28 mouse cellular contexts compared by ENCODE assay signal in genomic region chr2:44044088-44044487, GRCm38 (mm10).
DNase-seq lines count a peak whose midpoint lies in the region; ATAC-seq and TF ChIP-seq lines count a peak whose summit lies in the region.
"Had no signal": no experiment of that assay in that cellular context is flagged by ENCODE, and none has a peak within 500 bp of the region (broad histone marks: within the 10 kb centered on the region; RNA-seq: fewer than 3 reads in every experiment).

No protein-coding gene starts in this region.

- 31% methylated on average over 2 of the region's 2 CpGs for WGBS in lung, embryonic 14.5 days
- WGBS in lung, adult 2 months, result 23% methylated on average over 2 of the region's 2 CpGs
- WGBS in embryonic facial prominence, embryonic 14.5 days, result 40% methylated on average over 2 of the region's 2 CpGs
- WGBS in limb, embryonic 14.5 days, result 31% methylated on average over 2 of the region's 2 CpGs
- WGBS in forebrain, embryonic 16.5 days, result 64% methylated on average over 2 of the region's 2 CpGs

- TF ChIP-seq POLR2A in lung, adult 2 months (IDR thresholded peaks at IDR 0.05; ENCODE audit: borderline replicate concordance, extremely low read depth, low read depth, low read length), result no peak
- TF ChIP-seq POLR2A in limb, embryonic 14.5 days (IDR thresholded peaks at IDR 0.05; ENCODE audit: borderline replicate concordance, extremely low read depth, insufficient read depth, insufficient read length), result no peak

- H3K27me3 ChIP-seq in lung, embryonic 14.5 days (ENCODE audit: insufficient read depth, low read length), result no peaks in the 10 kb centered on the region
- H3K27me3 ChIP-seq in embryonic facial prominence, embryonic 14.5 days (replicated peaks; ENCODE audit: control insufficient read depth, insufficient read depth, low read length), result no peaks in the 10 kb centered on the region
- no peaks in the 10 kb centered on the region for H3K27me3 ChIP-seq in limb, embryonic 14.5 days (ENCODE audit: control insufficient read depth, insufficient read depth, low read length)
- no peaks in the 10 kb centered on the region for H3K27me3 ChIP-seq in forebrain, embryonic 16.5 days (replicated peaks; ENCODE audit: control insufficient read depth, insufficient read depth, low read length)
- H3K27me3 ChIP-seq: embryonic facial prominence, embryonic 15.5 days; forebrain, embryonic 12.5 days; forebrain, embryonic 15.5 days; heart, embryonic 12.5 days; heart, embryonic 15.5 days; hindbrain, embryonic 13.5 days had no signal

- ATAC-seq in lung, embryonic 14.5 days (ENCODE audit: insufficient read depth), result no peak
- no peak for ATAC-seq in embryonic facial prominence, embryonic 14.5 days (ENCODE audit: low read depth)
- no peak; the same call in 1 of the 2 replicates for ATAC-seq in limb, embryonic 14.5 days (ENCODE audit: low FRiP score, low read depth)
- no peak for ATAC-seq in megakaryocyte-erythroid progenitor cell, adult 5-6 weeks (replicated peaks; ENCODE audit: low FRiP score, low TSS enrichment, poor library complexity, severe bottlenecking)
- ATAC-seq in forebrain, embryonic 16.5 days, result no peak
- ATAC-seq: activated CD4-positive, CD25-positive, alpha-beta regulatory T cell, adult 4 months; forebrain, embryonic 15.5 days; hindbrain, embryonic 16.5 days; inflammation-experienced regulatory T-cells, adult 6 months; intestine, embryonic 16.5 days had no signal

- no peak overlapping the region for H3K4me3 ChIP-seq in lung, embryonic 14.5 days (ENCODE audit: low read depth, low read length)
- H3K4me3 ChIP-seq in lung, adult 2 months (replicated peaks; ENCODE audit: extremely low read depth, low read depth, low read length), result no peak overlapping the region
- H3K4me3 ChIP-seq in embryonic facial prominence, embryonic 14.5 days (ENCODE audit: low read depth, low read length), result no peak overlapping the region
- no peak overlapping the region for H3K4me3 ChIP-seq in limb, embryonic 14.5 days (replicated peaks; ENCODE audit: low read length)
- no peak overlapping the region for H3K4me3 ChIP-seq in forebrain, embryonic 16.5 days (replicated peaks; ENCODE audit: low read length)
- H3K4me3 ChIP-seq: embryonic facial prominence, embryonic 15.5 days; forebrain, embryonic 12.5 days; forebrain, embryonic 15.5 days; heart, embryonic 12.5 days; heart, embryonic 15.5 days; hindbrain, embryonic 10.5 days; hindbrain, embryonic 13.5 days had no signal

- no peaks in the 10 kb centered on the region for H3K9me3 ChIP-seq in lung, embryonic 14.5 days (ENCODE audit: low read depth, low read length)
- H3K9me3 ChIP-seq in embryonic facial prominence, embryonic 14.5 days (ENCODE audit: control insufficient read depth, low read length), result no peaks in the 10 kb centered on the region
- no peaks in the 10 kb centered on the region for H3K9me3 ChIP-seq in limb, embryonic 14.5 days (ENCODE audit: control insufficient read depth, low read length)
- H3K9me3 ChIP-seq in forebrain, embryonic 16.5 days (ENCODE audit: control insufficient read depth, low read length), result no peaks in the 10 kb centered on the region
- H3K9me3 ChIP-seq: embryonic facial prominence, embryonic 15.5 days; forebrain, embryonic 12.5 days; forebrain, embryonic 15.5 days; heart, embryonic 12.5 days; heart, embryonic 15.5 days; hindbrain, embryonic 10.5 days; hindbrain, embryonic 13.5 days had no signal

- no peak overlapping the region for H3K9ac ChIP-seq in lung, embryonic 14.5 days
- no peak overlapping the region for H3K9ac ChIP-seq in embryonic facial prominence, embryonic 14.5 days (ENCODE audit: low read depth, low read length)
- no peak overlapping the region for H3K9ac ChIP-seq in limb, embryonic 14.5 days (ENCODE audit: low read depth, low read length, severe bottlenecking)
- H3K9ac ChIP-seq in forebrain, embryonic 16.5 days (replicated peaks; ENCODE audit: low read depth, low read length), result no peak overlapping the region
- H3K9ac ChIP-seq: embryonic facial prominence, embryonic 15.5 days; forebrain, embryonic 12.5 days; forebrain, embryonic 15.5 days; heart, embryonic 12.5 days; heart, embryonic 15.5 days; hindbrain, embryonic 13.5 days had no signal

- TF ChIP-seq CTCF in lung, embryonic 14.5 days (IDR thresholded peaks at IDR 0.05; ENCODE audit: low read depth), result no peak
- no peak for TF ChIP-seq CTCF in lung, adult 2 months (IDR thresholded peaks at IDR 0.05; ENCODE audit: insufficient read depth, low read length)

- DNase-seq in embryo, embryonic 10 days (ENCODE audit: low spot score), result peak; percentile 5
- DNase-seq in embryo, embryonic 9.5 days (ENCODE audit: extremely low spot score), result no peak
- peak; percentile 39 for DNase-seq in lung, embryonic 14.5 days
- no peak for DNase-seq in lung, adult 2 months
- peak; percentile 37 for DNase-seq in embryonic facial prominence, embryonic 14.5 days (ENCODE audit: low spot score)
- peak; percentile 51 for DNase-seq in limb, embryonic 14.5 days (ENCODE audit: low spot score)
- DNase-seq: adrenal gland, adult 8-10 months; adrenal gland, postnatal 25 days; cerebellum, adult 11-12 months; cerebellum, adult 8-10 months; cerebellum, postnatal 14 days; gastrocnemius, postnatal 25 days; heart, adult 18-20 months; heart, postnatal 10 days; heart, postnatal 36 days had no signal

- H3K36me3 ChIP-seq in lung, embryonic 14.5 days (ENCODE audit: insufficient read depth), result no peaks in the 10 kb centered on the region
- no peaks in the 10 kb centered on the region for H3K36me3 ChIP-seq in embryonic facial prominence, embryonic 14.5 days (ENCODE audit: control insufficient read depth, insufficient read depth, low read length)
- H3K36me3 ChIP-seq in limb, embryonic 14.5 days (ENCODE audit: control insufficient read depth, insufficient read depth, low read length), result no peaks in the 10 kb centered on the region
- H3K36me3 ChIP-seq in forebrain, embryonic 16.5 days (ENCODE audit: control insufficient read depth, insufficient read depth), result no peaks in the 10 kb centered on the region
- H3K36me3 ChIP-seq: embryonic facial prominence, embryonic 15.5 days; forebrain, embryonic 12.5 days; forebrain, embryonic 15.5 days; heart, embryonic 12.5 days; heart, embryonic 15.5 days; hindbrain, embryonic 10.5 days; hindbrain, embryonic 13.5 days had no signal

- no peak overlapping the region for H3K27ac ChIP-seq in lung, embryonic 14.5 days (ENCODE audit: low read depth)
- H3K27ac ChIP-seq in embryonic facial prominence, embryonic 14.5 days (replicated peaks; ENCODE audit: low read depth, low read length), result no peak overlapping the region
- H3K27ac ChIP-seq in limb, embryonic 14.5 days (replicated peaks; ENCODE audit: low read depth, low read length), result no peak overlapping the region
- no peak overlapping the region for H3K27ac ChIP-seq in forebrain, embryonic 16.5 days (ENCODE audit: low read length)
- H3K27ac ChIP-seq: embryonic facial prominence, embryonic 15.5 days; forebrain, embryonic 12.5 days; forebrain, embryonic 15.5 days; heart, embryonic 15.5 days; hindbrain, embryonic 10.5 days; hindbrain, embryonic 13.5 days had no signal

- no peaks in the 10 kb centered on the region for H3K4me1 ChIP-seq in lung, embryonic 14.5 days (ENCODE audit: insufficient read depth)
- no peaks in the 10 kb centered on the region for H3K4me1 ChIP-seq in lung, adult 2 months (ENCODE audit: control insufficient read depth, insufficient read depth, low read length)
- H3K4me1 ChIP-seq in embryonic facial prominence, embryonic 14.5 days (ENCODE audit: control insufficient read depth, insufficient read depth, low read length), result no peaks in the 10 kb centered on the region
- H3K4me1 ChIP-seq in limb, embryonic 14.5 days (ENCODE audit: control insufficient read depth, insufficient read depth, low read length), result no peaks in the 10 kb centered on the region; the same call in 1 of the 2 replicates
- no peaks in the 10 kb centered on the region for H3K4me1 ChIP-seq in forebrain, embryonic 16.5 days (replicated peaks; ENCODE audit: control insufficient read depth, insufficient read depth, low read length)
- H3K4me1 ChIP-seq: embryonic facial prominence, embryonic 15.5 days; forebrain, embryonic 12.5 days; forebrain, embryonic 15.5 days; heart, embryonic 12.5 days; heart, embryonic 15.5 days; hindbrain, embryonic 10.5 days; hindbrain, embryonic 13.5 days had no signal

- H3K4me2 ChIP-seq in lung, embryonic 14.5 days, result no peak overlapping the region
- no peak overlapping the region for H3K4me2 ChIP-seq in embryonic facial prominence, embryonic 14.5 days (ENCODE audit: low read depth, low read length)
- no peak overlapping the region for H3K4me2 ChIP-seq in limb, embryonic 14.5 days (replicated peaks; ENCODE audit: low read depth, low read length, severe bottlenecking)
- H3K4me2 ChIP-seq in forebrain, embryonic 16.5 days (ENCODE audit: low read length), result no peak overlapping the region
- H3K4me2 ChIP-seq: embryonic facial prominence, embryonic 15.5 days; forebrain, embryonic 12.5 days; forebrain, embryonic 15.5 days; heart, embryonic 12.5 days; heart, embryonic 15.5 days; hindbrain, embryonic 13.5 days had no signal

Comparison
In these comparisons a context has a peak if more than half of its experiments do, and no peak if none do; other contexts are left out.
1. DNase-seq: peak in embryo, embryonic 10 days (single experiment), lung, embryonic 14.5 days (single experiment), embryonic facial prominence, embryonic 14.5 days (single experiment) and limb, embryonic 14.5 days (single experiment); none in embryo, embryonic 9.5 days (single experiment) and lung, adult 2 months (single experiment).